Mouse (Mus musculus): ENCODE results near the gene Slc22a23. TPM values are rescaled to one million over a fixed set of nuclear protein-coding genes. Genes with fewer than 3 reads are reported as not detected.

Slc22a23 gene
- total RNA-seq, 2 experiments from 2014 or later = 7.4 to 10.8 TPM

DNA sequence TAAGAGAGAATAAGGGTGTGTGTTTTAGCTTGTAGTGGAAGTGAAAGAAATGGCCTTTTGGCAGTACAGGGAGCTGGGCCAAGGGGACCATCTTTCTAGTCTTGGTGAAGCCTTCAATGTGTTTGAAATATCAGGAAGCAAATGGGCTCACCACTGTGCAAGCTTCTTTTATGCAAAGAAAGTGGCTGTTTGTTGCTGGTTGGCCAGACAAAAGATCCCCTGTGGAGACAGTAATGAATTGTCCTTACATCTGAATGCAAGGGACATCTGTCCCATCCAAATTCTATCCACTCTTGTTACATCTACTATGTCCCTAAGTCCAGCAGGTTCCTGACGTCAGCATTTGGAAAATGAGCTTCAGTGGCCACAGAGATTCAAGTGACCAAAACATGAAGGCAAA lies 100.8 kb downstream of the Slc22a23 start:
- no peak for DNase-seq
- intact Hi-C loops (cut with DNase I) = no loop called here

DNA sequence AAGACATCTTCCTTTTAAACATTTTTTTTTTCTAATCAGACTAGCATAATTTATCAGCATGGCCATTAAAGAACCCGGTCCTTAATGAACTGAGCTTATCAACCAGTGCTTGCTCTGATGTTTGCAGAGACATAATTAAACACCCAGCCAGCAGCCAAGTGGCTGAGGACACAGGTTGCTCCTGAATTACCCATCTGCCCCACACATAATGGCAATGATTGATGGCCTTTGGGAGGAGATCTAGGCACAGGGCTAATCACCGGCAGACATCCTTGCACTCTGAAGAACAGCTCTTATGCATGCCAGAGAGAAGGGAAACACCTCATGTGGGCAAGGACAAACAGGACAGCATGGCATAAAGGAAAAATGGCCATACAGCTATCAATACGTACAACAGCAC lies 102.8 kb downstream of the Slc22a23 start:
- DNase-seq = no peak
- intact Hi-C loops (cut with DNase I) = no loop called here

- DNase-seq = no peak
- intact Hi-C loops (cut with DNase I) = no loop called here
Observed at GRCm38 (mm10) chr13:34240087-34240428, 104.9 kb downstream of the Slc22a23 start.

GRCm38 (mm10) chr13:34239371-34240086 lies 105.5 kb downstream of the Slc22a23 start:
- DNase-seq = no peak
- intact Hi-C loops (cut with DNase I) = no loop called here

GRCm38 (mm10) chr13:34238646-34239290 lies 106.2 kb downstream of the Slc22a23 start:
- DNase-seq = no peak
- intact Hi-C loops (cut with DNase I) = no loop called here

GRCm38 (mm10) chr13:34235056-34235455 lies 109.9 kb downstream of the Slc22a23 start:
- DNase-seq = no peak
- intact Hi-C loops (cut with DNase I) = no loop called here

DNA sequence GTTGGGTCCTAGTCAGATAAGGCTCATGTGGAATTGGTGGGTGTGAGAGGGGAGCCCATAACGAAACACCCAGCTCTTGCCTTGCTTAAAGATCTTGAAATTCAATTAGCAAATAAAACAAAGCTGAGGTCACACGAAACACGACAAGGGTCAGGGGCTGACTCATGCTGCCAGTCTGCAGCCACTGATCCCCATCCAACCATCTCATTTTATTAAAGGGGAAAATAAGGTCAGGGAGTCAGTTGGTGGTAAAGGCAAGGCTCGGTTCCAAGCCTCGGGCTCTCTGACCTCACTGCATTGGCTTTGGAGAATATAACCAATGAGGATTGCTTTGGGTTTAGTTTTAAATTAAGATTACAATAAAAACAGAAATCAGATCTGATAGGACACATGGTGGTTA lies 110.5 kb downstream of the Slc22a23 start:
- no peak for DNase-seq
- intact Hi-C loops (cut with DNase I) = no loop called here

DNA sequence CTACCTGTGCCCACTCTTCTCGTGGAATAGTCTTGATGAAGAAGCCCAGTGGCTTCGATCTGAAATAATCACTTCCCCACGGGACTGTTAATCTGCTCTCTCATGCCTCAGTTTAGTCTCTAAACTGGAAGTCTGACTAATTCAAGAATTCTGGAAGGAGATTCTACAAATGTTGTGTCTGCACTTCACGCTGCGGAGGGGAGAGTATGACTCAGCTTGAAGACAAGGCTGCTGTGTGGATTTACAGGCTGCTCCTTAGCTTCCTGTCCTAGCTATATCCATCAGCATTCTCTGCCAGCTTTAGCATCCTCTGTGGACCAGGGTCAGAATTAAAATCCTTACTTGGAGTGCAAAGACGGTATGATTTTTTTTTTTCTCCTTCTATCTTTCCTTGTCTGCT lies 112.0 kb downstream of the Slc22a23 start:
- DNase-seq = no peak
- intact Hi-C loops (cut with DNase I) = no loop called here

DNA sequence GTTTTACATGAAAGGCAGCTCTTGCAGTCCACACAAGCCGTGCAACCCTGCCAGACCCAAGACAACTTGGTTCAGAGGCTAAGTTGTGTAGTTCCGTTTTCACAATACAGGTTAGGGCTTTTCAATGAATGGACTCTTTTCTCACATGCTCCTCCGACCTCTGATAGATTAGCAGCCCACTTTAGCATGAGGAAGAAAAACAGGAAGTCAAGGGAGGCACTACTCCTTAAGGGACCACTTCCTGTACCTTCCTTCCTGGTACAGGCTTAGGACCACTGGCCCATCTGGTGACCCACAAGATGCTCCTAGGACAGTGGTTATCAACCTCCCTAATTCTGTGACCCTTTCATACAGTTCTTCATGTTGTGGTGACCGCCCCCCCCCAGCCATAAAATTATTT lies 116.1 kb downstream of the Slc22a23 start:
- intact Hi-C loops (cut with DNase I) = no loop called here
- no peak for DNase-seq

DNA sequence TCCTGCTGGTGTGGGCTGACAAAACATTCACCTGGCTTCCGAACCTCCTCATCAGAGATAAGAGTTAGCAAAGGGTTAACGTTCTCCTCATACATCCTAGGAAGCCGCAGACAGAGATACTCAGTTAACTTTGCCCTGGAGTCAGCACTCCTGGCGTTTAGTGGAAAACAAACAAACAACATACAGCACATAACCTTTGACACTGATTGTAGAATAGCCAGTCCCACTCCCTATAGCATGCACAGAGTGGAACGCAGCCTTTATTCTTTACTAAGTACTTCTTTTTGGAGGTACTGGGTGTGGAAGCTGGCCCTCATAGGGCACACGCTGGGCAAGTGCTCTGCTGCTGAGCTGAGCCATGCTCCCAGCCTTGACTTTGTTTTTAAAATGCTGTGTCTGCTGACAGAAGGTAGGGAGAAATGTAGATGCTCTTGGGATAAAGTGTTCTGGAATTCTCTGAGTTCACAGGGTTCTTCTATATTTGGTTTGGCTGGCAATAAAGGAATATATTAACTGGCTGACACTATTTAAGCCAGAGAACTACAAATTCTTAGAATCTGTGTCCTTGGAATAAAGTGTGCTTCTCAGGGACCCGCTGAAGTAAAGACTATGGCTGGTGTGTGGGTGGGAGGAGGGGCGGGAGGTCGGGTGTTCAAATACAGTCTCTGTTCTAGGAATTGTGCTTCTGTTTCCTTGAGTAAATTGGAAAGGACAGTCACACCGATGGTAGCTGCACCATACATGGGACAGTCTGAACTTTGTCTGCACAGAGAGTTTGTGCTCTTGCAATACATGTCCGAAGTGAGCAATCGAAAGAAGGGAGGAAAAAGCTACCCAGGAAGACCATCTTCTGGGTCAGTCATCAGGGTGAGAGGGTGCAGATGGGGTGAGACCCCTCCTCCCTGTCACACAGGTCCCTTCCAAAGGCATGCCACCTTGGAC lies 117.0 kb downstream of the Slc22a23 start:
- DNase-seq = no peak
- intact Hi-C loops (cut with DNase I) = no loop called here

DNA sequence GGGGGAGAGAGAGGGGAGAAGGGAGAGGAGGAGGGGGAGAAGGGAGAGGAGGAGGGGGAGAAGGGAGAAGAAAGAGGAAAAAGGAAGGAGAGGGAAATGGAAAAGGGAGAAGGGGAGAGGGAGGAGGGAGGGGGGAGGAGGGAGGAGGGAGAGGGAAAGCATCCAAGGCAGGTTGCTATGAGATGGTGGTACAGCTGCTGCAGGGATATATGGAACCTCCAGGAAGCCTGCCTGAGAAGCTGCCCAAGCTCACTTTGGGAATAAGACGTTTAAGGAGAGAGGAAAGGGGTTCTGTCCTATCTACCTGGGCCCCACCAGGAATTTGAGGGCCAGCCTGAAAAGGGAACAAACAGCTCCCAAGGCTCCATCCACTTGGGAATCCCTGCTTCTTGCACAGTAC lies 118.0 kb downstream of the Slc22a23 start:
- intact Hi-C loops (cut with DNase I) = no loop called here
- no peak for DNase-seq

- DNase-seq = peak; percentile 54 to 57
- intact Hi-C loops (cut with DNase I) = no loop called here
Observed at GRCm38 (mm10) chr13:34222985-34223384, 122.0 kb downstream of the Slc22a23 start.

DNA sequence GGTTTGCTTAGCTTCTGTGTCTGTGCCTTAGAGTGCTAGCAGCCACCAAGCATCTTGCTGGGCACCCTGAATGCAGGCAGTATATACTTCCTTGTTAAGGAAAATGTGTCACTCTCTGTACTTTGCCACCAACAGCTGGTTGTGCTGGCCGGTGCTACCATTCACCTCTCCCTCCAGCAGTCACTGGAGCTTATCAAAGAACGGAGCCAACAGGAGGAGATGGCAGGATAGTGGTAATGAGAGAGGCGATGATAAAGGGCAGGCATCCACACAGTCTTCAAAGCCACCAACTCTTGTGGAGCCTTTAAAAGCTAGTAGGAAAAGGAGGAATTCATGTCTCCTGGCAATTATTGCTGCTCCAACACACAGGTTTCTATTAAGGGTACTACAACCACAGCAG lies 125.3 kb downstream of the Slc22a23 start:
- no peak for DNase-seq

GRCm38 (mm10) chr13:34218776-34219175 lies 126.2 kb downstream of the Slc22a23 start:
- intact Hi-C loops (cut with DNase I) = no loop called here
- no peak for DNase-seq

More for the DNA sequence above, 125.3 kb downstream of the Slc22a23 start:
- intact Hi-C loops (cut with DNase I) = no loop called here

DNA sequence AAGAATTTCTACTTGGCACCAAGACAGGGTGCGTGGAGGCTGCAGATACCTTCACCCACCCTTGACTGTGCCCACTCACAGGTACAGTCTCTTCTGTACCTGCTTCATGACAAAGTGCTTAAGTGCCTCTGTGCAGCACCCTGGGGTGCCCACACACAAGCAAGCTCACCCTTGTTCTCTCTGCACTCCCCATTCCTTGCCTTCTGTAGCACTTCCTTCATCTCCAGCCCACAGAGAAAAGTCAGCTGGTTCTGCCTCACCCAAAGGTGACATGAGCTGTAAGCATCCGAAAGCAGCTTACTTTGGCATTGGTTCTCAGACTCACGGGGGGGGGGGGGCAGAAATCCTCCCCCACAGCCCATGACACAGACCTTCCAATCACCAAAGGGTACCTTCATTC lies 130.1 kb downstream of the Slc22a23 start:
- no peak for DNase-seq
- intact Hi-C loops (cut with DNase I) = no loop called here

DNA sequence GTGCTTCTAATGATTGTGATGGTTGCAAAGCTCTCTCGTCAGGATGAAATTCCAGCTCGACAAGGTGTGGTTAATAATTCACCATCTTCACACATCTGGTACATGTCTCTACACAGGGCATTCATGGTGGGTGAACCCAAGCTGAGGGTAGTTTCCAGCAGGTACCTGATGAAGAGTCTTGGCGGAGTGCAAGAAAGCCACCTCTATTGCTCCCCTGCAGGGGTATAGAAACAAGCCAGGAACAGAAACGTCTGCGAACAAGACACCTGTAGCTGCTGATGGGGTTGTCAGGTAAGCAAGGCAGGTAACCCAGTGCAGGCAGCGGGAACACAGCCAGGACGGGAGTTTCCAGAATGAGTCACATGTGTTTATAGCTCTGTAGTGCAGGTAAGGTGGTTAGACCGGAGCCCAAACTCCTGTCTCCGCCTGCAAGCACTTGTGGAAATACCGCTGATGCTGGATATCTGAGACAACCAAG lies 132.2 kb downstream of the Slc22a23 start:
- intact Hi-C loops (cut with DNase I) = no loop called here
- no peak for DNase-seq

GRCm38 (mm10) chr13:34211261-34211775 lies 133.7 kb downstream of the Slc22a23 start:
- intact Hi-C loops (cut with DNase I) = no loop called here
- DNase-seq = no peak

- DNase-seq = no peak
- intact Hi-C loops (cut with DNase I) = no loop called here
Observed at GRCm38 (mm10) chr13:34207714-34208470, 137.1 kb downstream of the Slc22a23 start.

GRCm38 (mm10) chr13:34205216-34205615 lies 139.8 kb downstream of the Slc22a23 start:
- intact Hi-C loops (cut with DNase I) = no loop called here
- no peak for DNase-seq

DNA sequence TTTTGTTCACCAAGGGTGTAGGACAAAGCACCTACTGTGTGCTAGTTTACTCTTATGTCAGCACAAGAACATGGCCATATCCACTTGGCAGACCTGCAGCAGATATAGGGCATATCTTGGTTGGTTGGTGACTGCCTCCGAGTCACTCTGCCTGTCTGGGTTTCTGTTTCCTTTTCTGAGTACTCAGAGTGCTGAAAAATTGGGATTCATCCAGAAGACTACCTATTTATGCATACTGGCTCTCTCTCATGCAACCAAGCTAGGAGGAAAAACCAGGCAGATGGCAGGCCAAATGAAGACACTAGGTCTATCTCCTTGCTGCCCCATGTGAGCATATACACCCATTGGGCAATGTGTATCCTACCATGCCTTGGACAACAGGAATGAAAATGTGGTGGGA lies 149.3 kb downstream of the Slc22a23 start:
- intact Hi-C loops (cut with DNase I) = no loop called here
- no peak for DNase-seq

All from heart, postnatal 14 days (tissue).